Mouse (Mus musculus) c-Kit-positive CD71-positive TER-119-negative erythroid progenitor cells, embryonic 14.5 days (primary cell): Measurements from ENCODE around the gene Pwp2.

Experiments
- DNase-seq: peaks from one replicate; pipeline ENCODE4 v3.0.0-alpha.2; 2013; ENCODE audit warnings: low read depth

The Pwp2 gene

DNA sequence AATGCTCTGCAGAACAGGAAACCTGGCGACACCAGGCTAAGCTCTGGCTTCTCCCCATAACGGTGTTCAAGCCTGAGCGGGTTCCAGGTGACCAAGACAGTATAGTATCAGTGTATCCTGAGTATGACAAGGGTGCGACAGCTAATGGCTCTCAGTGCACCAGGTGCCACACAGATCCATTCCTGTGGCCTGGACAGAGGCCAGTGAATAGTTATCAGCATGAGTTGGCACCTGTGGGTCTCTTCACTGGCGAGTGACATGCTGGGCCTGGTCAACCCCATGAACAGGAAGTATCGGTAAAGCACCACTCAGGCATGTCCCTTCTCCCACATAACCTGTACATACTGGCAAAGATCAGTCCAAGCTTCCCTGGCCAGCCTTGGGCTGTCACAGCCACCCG, 13.9 kb downstream of the Pwp2 start:
- DNase-seq = no peak

GRCm38 (mm10) chr10:78170445-78170844, 14.5 kb downstream of the Pwp2 start:
- DNase-seq = no peak

DNA sequence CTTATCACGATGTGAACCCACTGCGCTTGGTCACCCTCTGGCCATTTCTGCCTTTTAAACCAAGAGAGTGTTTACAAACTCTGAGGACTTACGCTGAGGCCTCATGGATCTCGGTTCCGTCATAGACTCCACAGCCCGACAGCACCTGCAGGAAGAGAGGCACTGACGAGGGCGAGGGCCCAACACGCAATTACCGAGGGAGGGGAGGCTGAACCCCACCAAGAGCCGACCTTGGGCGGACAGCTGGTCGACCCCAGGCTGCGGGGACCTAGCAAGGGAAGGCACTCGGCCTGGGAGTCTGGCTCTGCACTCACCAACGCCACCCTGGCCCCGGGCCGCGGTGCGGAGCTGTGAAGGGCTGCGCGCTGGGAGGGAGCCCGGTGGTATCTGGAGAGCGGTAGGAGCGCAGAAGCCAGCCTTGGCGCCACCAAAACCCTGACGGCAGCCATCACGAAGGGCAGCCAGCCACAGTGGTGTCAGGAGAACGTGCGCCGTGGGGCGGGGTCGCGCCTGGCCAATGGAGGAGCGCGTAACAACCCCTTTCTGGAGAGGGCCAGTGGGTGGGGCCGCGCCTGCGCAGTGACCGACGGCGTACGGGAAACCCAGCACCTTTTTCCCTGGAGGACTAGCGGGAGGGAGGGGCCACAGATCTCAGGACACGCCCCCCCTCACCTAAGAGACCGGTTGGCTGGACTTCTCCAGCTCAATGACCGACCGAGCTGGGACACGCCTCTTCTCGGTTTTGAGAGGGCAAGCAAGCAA, 15.5 kb downstream of the Pwp2 start, which contains the start of gene D10Jhu81e:
D10Jhu81e (minus strand) TSS at position 502 of the 762 bp plus-strand sequence.
- peak; percentile 96 for DNase-seq

GRCm38 (mm10) chr10:78168792-78169191, 16.2 kb downstream of the Pwp2 start:
- no peak for DNase-seq

DNA sequence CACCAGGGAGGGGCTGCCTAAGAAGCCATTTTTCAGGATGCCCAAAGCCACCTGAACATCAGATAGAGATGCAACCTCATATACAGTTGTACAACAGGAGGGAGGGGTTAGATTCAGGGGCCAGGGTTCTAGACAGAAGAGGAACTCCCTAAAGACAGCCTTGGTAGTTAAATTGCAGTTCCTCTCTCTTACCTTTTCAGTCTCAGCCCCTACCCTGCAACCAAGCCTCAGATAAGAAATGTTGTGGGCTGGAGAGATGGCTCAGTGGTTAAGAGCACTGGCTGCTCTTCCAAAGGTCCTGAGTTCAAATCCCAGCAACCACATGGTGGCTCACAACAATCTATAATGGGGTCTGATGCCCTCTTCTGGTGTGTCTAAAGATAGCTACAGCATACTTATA, 17.2 kb downstream of the Pwp2 start:
- DNase-seq = no peak

GRCm38 (mm10) chr10:78167333-78167732, 17.6 kb downstream of the Pwp2 start:
- no peak for DNase-seq

GRCm38 (mm10) chr10:78165256-78166005, 19.5 kb downstream of the Pwp2 start:
- DNase-seq = no peak

GRCm38 (mm10) chr10:78164786-78165185, 20.2 kb downstream of the Pwp2 start:
- DNase-seq = no peak

DNA sequence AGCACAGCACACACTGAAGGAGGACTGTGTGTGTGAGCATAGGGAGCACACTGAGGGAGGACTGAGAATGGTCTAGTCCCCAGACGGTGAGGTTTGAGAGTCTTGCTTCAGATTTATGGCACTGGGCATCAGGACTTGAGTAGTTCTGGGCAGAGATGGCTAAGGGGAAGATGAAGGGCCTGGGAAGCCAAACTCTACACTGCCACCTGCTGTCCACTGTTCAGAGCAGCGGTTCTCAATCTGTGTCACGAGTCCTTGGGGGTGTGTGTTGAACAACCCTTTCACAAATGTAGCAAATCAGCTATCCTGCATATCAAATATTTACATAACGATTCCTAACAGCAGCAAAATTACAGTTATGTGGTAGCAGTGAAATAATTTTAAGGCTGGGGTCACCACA, 21.0 kb downstream of the Pwp2 start:
- DNase-seq = peak; percentile 54

DNA sequence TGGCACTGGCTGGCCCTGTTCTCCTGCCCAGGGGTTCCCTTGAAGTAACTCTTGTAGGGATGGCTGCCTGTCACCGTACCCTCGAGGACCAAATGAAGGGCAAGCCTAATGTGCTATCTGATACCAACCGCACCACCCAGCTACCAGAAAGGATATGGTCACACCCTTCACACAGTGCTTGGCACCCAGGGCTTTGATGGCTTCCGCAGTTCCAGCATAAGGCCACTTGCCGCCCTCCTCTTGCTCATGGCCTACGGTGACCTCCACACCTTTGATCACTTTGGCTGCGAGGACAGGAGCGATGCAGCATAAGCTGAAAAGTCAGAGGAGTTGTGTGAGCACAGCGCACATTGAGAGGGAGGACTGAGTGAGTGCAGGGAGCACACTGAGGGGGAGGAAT, 21.7 kb downstream of the Pwp2 start:
- DNase-seq = no peak

DNA sequence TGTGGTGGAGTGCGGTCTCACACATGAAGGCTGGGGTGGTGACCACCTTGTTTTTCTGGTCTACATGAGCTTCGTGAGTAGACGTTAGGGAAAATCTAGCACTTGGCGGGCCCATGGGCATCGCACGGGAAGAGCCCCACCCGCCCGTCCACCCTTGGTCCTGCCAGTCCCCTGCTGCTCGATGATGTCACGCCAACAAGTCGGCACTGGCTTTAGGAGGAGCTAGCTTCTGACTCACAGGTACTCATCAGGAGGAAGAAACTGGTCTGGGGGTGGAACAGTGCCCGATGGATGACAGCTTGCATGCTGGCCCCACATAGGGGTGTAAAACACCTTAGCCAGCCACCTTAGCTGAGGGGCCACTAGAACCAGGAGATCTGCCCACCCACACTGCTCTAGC, 22.3 kb downstream of the Pwp2 start:
- no peak for DNase-seq

DNA sequence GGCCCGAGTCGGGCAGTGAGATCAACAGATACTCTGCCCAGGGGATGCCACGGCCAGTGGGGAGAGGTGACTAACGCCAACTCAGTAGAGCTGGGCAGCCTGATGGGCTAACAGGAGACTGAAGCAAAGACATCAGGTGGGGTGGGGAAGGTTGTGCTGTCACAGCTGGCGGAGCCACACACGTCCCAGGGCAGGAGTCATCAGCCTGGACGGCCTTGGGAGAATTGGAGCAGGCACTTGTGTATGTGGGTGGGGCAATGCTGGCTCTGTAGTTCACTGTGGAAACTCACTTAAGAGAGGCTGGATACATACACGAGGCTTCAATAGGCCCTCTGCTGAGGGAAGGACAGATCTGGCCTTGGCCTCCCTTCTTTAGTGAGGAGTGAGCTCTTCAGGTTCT, 23.9 kb downstream of the Pwp2 start:
- no peak for DNase-seq

DNA sequence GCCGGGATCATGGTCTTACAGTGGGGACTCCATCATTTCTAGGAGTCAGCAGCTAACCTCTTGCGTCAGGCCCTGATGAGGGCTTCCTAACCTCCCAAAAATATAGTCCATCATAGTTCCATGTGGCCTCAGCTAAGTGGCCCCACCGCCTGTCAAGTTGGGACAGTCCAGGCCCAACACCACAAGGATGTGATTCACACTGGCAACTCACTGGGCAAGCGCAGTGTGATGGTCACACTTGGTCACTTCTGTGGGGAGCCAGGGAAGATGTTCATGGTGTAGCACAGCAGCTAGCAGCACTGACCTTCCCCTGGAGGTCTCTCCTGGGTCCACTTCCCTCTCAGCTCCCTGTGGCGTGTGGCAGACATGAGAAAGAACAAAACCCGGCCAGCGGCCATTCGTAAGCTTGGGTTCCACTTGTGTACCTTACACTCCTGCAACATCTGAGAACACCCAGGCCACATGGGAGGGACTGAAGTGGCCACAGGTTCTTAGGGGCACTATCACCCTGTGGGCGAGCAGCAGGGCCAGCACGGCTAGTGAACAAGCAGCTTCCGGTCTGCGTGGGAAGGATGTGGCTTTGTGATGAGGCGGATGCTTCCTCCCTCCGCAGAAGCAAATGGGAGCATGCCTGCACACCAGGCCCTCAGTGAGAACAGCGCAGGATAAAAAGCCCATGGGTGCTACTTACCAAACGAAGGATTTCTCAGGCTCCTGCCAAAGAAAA, 24.4 kb downstream of the Pwp2 start:
- no peak for DNase-seq

GRCm38 (mm10) chr10:78159906-78160305, 25.0 kb downstream of the Pwp2 start:
- peak; percentile 55 for DNase-seq

DNA sequence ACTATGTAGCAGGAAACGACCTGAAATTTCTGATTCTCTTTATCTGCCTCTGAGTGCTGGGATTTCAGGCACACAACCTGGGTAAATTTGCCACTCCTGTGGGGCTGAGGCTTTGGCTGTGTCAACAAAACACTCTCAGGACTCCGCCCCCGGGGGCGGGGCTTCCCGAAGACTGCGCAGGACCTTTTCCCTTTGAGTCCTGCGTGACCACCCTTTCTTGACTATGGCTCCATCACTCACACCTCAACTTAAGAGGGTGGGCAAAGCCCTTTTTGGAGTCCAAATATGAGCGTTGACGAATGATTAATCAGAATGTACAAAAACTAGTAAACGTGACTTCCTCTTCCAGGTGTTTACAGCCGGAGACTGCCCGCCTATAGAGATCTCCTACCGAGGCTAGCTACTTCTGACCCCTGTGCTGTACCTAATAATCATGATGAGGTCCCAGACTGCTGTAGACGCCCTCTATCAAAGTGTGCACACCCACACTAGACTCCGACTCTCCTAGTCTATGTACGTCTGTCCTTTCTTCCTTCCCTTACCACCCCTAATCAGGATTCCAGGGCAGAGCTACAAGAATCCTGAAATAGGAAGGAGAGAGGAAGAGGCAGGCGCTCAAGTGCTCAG, 25.6 kb downstream of the Pwp2 start:
- DNase-seq = peak; percentile 40

- DNase-seq = no peak
Observed at GRCm38 (mm10) chr10:78158041-78158440, 26.9 kb downstream of the Pwp2 start.

DNA sequence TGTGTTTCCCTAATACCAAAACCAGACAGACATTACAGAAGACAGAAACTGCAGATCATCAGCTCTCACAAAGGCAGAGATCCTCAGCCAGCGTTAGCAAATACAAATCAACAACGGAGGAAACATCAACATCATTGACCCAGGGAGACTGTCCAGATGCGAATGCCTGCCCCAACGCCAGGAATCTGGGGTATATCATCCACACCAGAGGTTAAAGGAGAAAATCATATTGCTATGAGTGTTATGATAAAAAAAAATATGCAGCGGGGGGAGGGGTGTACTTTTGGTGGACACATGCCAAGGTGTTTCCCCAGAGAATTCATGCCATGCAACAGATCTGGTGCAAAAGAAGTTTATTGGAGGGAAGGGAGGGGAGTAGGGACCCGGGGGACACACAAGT, 28.0 kb downstream of the Pwp2 start:
- no peak for DNase-seq

DNA sequence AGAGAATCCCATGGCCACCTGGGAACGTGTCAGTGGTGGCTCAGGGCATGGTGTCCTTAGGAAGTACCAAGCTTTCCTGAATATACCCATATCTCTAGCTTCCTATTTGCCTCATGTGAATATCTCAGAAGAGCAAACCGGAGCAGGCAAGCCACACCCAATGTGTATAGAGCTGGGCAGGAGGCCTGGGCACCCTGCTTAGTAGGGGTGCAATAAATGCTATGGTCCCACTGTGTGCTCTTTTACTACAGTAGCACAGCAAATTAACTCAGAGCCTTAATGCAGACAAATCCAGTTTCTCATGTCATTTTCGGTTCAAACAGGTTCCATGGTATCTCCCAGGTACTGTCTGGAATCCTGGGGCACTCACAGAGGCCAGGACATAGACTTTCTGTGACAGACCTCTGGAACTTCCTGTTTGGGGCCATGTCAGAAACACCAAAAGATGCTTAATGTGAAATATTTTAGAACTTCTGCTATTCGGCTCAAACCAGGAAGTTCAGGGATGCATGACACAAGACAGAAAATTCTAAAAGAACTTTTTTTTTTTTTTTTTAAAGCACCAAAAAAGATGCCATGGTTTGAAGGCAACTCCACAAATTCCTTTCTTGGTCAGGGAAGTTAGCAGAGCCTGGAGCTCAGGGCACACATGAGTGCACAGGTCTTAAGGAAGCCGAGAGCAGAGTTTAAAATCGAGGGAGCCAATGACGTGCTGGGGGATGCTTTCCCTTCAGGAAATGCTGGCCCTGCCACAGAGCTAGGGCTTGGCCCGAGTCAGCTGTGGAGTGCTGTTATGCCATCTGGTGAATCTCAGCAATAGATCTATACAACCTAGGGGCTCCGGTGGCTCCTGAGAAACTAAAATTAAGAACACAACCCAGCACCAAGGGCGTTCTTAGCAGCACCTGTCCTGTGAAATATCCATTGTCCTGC, 35.8 kb downstream of the Pwp2 start:
- no peak for DNase-seq

- DNase-seq = no peak
Observed at GRCm38 (mm10) chr10:78147908-78148441, 37.0 kb downstream of the Pwp2 start.

DNA sequence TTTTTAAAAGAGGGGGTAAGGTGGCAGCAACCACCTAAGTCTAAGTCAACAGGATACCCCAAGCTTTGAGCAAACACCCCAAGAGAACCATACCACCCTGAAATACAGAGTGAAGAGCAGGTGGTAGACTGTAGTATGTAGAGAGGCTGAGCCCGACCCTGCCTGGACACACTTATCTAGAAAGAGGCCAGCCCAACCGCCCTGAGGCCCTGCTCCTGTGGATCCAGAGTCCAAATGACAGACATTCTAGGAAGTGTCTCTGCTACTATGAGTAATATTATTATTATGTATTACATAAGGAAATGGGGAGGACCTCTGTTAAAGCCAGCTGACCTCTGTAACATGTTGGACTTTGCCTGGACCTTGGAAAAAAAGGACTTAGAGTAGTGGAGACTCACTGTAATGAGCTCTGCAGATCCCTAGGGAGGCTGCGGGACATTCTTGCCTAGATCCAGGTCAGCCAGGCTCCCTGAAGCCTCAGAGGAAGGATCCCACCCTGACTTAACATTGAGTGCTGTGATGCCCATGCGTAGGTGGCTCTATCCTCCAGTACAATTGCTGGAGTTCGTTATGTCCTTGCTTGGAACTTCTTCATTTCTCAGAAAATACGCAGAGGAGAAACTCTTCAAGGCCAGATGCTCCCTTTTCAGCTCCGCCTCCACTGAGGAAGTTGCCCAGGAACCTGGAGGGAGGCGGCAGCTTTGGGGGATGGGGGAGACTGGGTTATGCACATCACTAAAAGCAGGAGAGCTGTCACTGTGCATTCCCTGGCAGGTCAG, 41.0 kb downstream of the Pwp2 start:
- no peak for DNase-seq
